Mouse (Mus musculus) G1E (cell line): Measurements from ENCODE around the gene Exosc8. TPM values are rescaled to one million over a fixed set of nuclear protein-coding genes. Genes with fewer than 3 reads are reported as not detected.

Experiments
- ATAC-seq: 2 replicates; pipeline ENCODE4 v1.8.0; 2016; ENCODE audit warnings: mild to moderate bottlenecking; ENCODE audit not compliant: insufficient number of reproducible peaks, poor library complexity, low FRiP score, severe bottlenecking; ENCODE audit errors: extremely low read depth
- DNase-seq: peaks from one replicate; pipeline ENCODE4 v3.0.0; 2012; ENCODE audit warnings: low spot score
- H3K27me3 ChIP-seq: 2 replicates; pipeline ENCODE4 v1.6.1; 2012; ENCODE audit warnings: mild to moderate bottlenecking, low read length, inconsistent platforms; ENCODE audit not compliant: insufficient read depth
- H3K36me3 ChIP-seq: replicated peaks from 2 replicates; pipeline ENCODE3; 2012; ENCODE audit warnings: mild to moderate bottlenecking, inconsistent platforms
- H3K4me1 ChIP-seq: 2 replicates; pipeline ENCODE4 v1.6.1; 2012; ENCODE audit warnings: low read depth, low read length, inconsistent platforms, mixed read lengths; ENCODE audit not compliant: insufficient read depth
- H3K4me3 ChIP-seq: 2 replicates; pipeline ENCODE4 v1.5.1; 2012; ENCODE audit warnings: low read depth, mild to moderate bottlenecking, inconsistent platforms, low read length, moderate library complexity, mixed read lengths
- H3K9me3 ChIP-seq: replicated peaks from 2 replicates; pipeline ENCODE4 v1.6.1; 2012; ENCODE audit warnings: inconsistent platforms
- CTCF ChIP-seq: IDR thresholded peaks from 2 replicates; pipeline ENCODE4 v1.5.1; 2012; ENCODE audit warnings: low read depth, low read length, inconsistent platforms, mixed read lengths
- GATA1 ChIP-seq: IDR thresholded peaks from 2 replicates; pipeline ENCODE4 v1.6.1; 2012; ENCODE audit warnings: borderline replicate concordance, low read length, inconsistent platforms, mixed read lengths
- GATA2 ChIP-seq: IDR thresholded peaks from 2 replicates; pipeline ENCODE4 v1.6.1; 2012; ENCODE audit warnings: low read depth, low read length, inconsistent platforms, borderline replicate concordance
- POLR2AphosphoS5 ChIP-seq: IDR thresholded peaks from 2 replicates; pipeline ENCODE4 v1.6.1; 2012; ENCODE audit warnings: low read depth, low read length, inconsistent platforms; ENCODE audit not compliant: insufficient replicate concordance
- TAL1 ChIP-seq: conservative IDR thresholded peaks from 2 replicates; pipeline ENCODE4 v1.6.1; 2012; ENCODE audit warnings: low read depth, low read length, inconsistent platforms, mixed read lengths
- polyA plus RNA-seq: library from polyadenylated mRNA; stranded (reverse); fragments of >175 nt; gene quantifications from 2 replicates; pipeline ENCODE4 v1.2.3, GENCODE M21; 2012
- total RNA-seq, 2 experiments: library from RNA; stranded (forward) in 1 of 2; stranded (reverse) in 1 of 2; fragments of 200-1000 nt in 1 of 2; fragments of >200 nt in 1 of 2; fragmentation: Nextera tagmentation in 1 of 2; gene quantifications; 2 replicates each; pipeline ENCODE4 v1.2.3; 2014 to 2017

Gene Exosc8
- total and polyA plus RNA-seq, 3 experiments = 57.9 to 274 (median 207) TPM

- Histone ChIP-seq H3K4me1 (peaks cover 14% of the 10 kb centered on the region), H3K36me3 (no peaks in the 10 kb centered on the region), H3K9me3 (no peaks in the 10 kb centered on the region), H3K27me3 (peaks cover 2% of the 10 kb centered on the region; the same call in 1 of the 2 replicates), H3K4me3 (no peak overlapping the region)
- ATAC-seq (no peak), DNase-seq (no peak)
- TF ChIP-seq CTCF = no peak
- TF ChIP-seq GATA1 = no peak
- TF ChIP-seq TAL1 = no peak
- no peak for TF ChIP-seq GATA2
Observed at GRCm38 (mm10) chr3:54689091-54689490, 46.1 kb downstream of the Exosc8 start.

- Histone ChIP-seq H3K36me3 (no peaks in the 10 kb centered on the region), H3K27me3 (peaks cover 2% of the 10 kb centered on the region; the same call in 1 of the 2 replicates), H3K9me3 (no peaks in the 10 kb centered on the region), H3K4me3 (no peak overlapping the region), H3K4me1 (peaks cover 13% of the 10 kb centered on the region)
- no peak for TF ChIP-seq POLR2AphosphoS5
- no peak for TF ChIP-seq CTCF
- no peak for TF ChIP-seq GATA1
- TF ChIP-seq GATA2 = no peak
- TF ChIP-seq TAL1 = no peak
- DNase-seq = no peak
- ATAC-seq = no peak
Observed at GRCm38 (mm10) chr3:54687245-54687644, 47.9 kb downstream of the Exosc8 start.

- H3K9me3 ChIP-seq = no peaks in the 10 kb centered on the region
- DNase-seq (no peak), ATAC-seq (no peak)
- no peak overlapping the region for H3K4me3 ChIP-seq
- H3K36me3 ChIP-seq = no peaks in the 10 kb centered on the region
- peaks cover 2% of the 10 kb centered on the region for H3K27me3 ChIP-seq
- TF ChIP-seq GATA1 (no peak), CTCF (no peak), GATA2 (no peak), TAL1 (no peak), POLR2AphosphoS5 (no peak)
- no peaks in the 10 kb centered on the region for H3K4me1 ChIP-seq
Observed at GRCm38 (mm10) chr3:54685202-54685601, 50.0 kb downstream of the Exosc8 start.

- DNase-seq = no peak
- no peaks in the 10 kb centered on the region for H3K9me3 ChIP-seq
- ATAC-seq = no peak
- H3K36me3 ChIP-seq = no peaks in the 10 kb centered on the region
- TF ChIP-seq CTCF (no peak), TAL1 (no peak), GATA1 (no peak), GATA2 (no peak), POLR2AphosphoS5 (no peak)
- no peak overlapping the region for H3K4me3 ChIP-seq
- no peaks in the 10 kb centered on the region for H3K4me1 ChIP-seq
- H3K27me3 ChIP-seq = peaks cover 2% of the 10 kb centered on the region
Observed at GRCm38 (mm10) chr3:54681310-54682204, 53.6 kb downstream of the Exosc8 start.

Other genes with a start within 250 kb of the Exosc8 start
- 213 and 256 TPM in 2 replicates for gene Supt20, start 42.6 kb downstream of the Exosc8 start, total RNA-seq (2014; fragmentation: Nextera tagmentation)
- gene Supt20, start 42.6 kb downstream of the Exosc8 start, total RNA-seq (2017) = 72.5 and 82.0 TPM in 2 replicates
- gene Supt20, start 42.6 kb downstream of the Exosc8 start, polyA plus RNA-seq = 5.1 and 7.8 TPM in 2 replicates
- not detected in 2 replicates for gene Gm21958, start 21.0 kb downstream of the Exosc8 start, total RNA-seq (2014; fragmentation: Nextera tagmentation)
- not detected in 2 replicates for gene Gm21958, start 21.0 kb downstream of the Exosc8 start, total RNA-seq (2017)
- gene Gm21958, start 21.0 kb downstream of the Exosc8 start, polyA plus RNA-seq = not detected in 2 replicates
- gene Alg5, start 146 bp upstream of the Exosc8 start, total RNA-seq (2014; fragmentation: Nextera tagmentation) = 26.1 and 33.9 TPM in 2 replicates
- 20.3 and 22.5 TPM in 2 replicates for gene Alg5, start 146 bp upstream of the Exosc8 start, total RNA-seq (2017)
- gene Alg5, start 146 bp upstream of the Exosc8 start, polyA plus RNA-seq = 1.7 and 1.8 TPM in 2 replicates
- not detected in 2 replicates for gene Smad9, start 20.2 kb upstream of the Exosc8 start, total RNA-seq (2014; fragmentation: Nextera tagmentation)
- gene Smad9, start 20.2 kb upstream of the Exosc8 start, total RNA-seq (2017) = 0.05 TPM in 1 of 2 replicates, not detected in the other
- gene Smad9, start 20.2 kb upstream of the Exosc8 start, polyA plus RNA-seq = not detected in 2 replicates
- 9.9 and 25.2 TPM in 2 replicates for gene Rfxap, start 72.4 kb upstream of the Exosc8 start, total RNA-seq (2014; fragmentation: Nextera tagmentation)
- 60.2 and 60.8 TPM in 2 replicates for gene Rfxap, start 72.4 kb upstream of the Exosc8 start, total RNA-seq (2017)
- gene Rfxap, start 72.4 kb upstream of the Exosc8 start, polyA plus RNA-seq = 97.5 and 128 TPM in 2 replicates
- not detected in 2 replicates for gene Sertm1, start 180.5 kb upstream of the Exosc8 start, total RNA-seq (2014; fragmentation: Nextera tagmentation)
- gene Sertm1, start 180.5 kb upstream of the Exosc8 start, total RNA-seq (2017) = 0.05 TPM in 1 of 2 replicates, not detected in the other
- not detected in 2 replicates for gene Sertm1, start 180.5 kb upstream of the Exosc8 start, polyA plus RNA-seq